Mouse (Mus musculus) embryo, embryonic 11.5 days (tissue): Measurements from ENCODE around the gene Mdga1.

Experiments used
- DNase-seq: peaks from one replicate; pipeline ENCODE4 v3.0.0-alpha.2; 2012; ENCODE audit warnings: low read depth, low spot score

The Mdga1 gene

GRCm38 (mm10) chr17:29981568-29981967 lies 11.7 kb upstream of the Mdga1 start:
- no peak for DNase-seq

- DNase-seq, result no peak
Measured at GRCm38 (mm10) chr17:29979841-29980240, 10.0 kb upstream of the Mdga1 start.

- no peak for DNase-seq
Measured at GRCm38 (mm10) chr17:29979020-29979419, 9.1 kb upstream of the Mdga1 start.

GRCm38 (mm10) chr17:29975731-29976130 lies 5.8 kb upstream of the Mdga1 start:
- peak; percentile 69 for DNase-seq

- no peak for DNase-seq
Measured at GRCm38 (mm10) chr17:29973226-29973625, 3.3 kb upstream of the Mdga1 start.

GRCm38 (mm10) chr17:29971761-29972432 lies 2.0 kb upstream of the Mdga1 start:
- no peak for DNase-seq

- DNase-seq, result no peak
Measured at GRCm38 (mm10) chr17:29965506-29965905, 4.4 kb downstream of the Mdga1 start.

GRCm38 (mm10) chr17:29963730-29964259 lies 6.1 kb downstream of the Mdga1 start:
- no peak for DNase-seq

GRCm38 (mm10) chr17:29955880-29956279 lies 14.0 kb downstream of the Mdga1 start:
- no peak for DNase-seq

- no peak for DNase-seq
Measured at GRCm38 (mm10) chr17:29954316-29954715, 15.6 kb downstream of the Mdga1 start.

- no peak for DNase-seq
Measured at GRCm38 (mm10) chr17:29951100-29951499, 18.8 kb downstream of the Mdga1 start.

GRCm38 (mm10) chr17:29950574-29950973 lies 19.3 kb downstream of the Mdga1 start:
- DNase-seq, result no peak

- DNase-seq, result no peak
Measured at GRCm38 (mm10) chr17:29947271-29947714, 22.6 kb downstream of the Mdga1 start.

GRCm38 (mm10) chr17:29944376-29944775 lies 25.5 kb downstream of the Mdga1 start:
- no peak for DNase-seq

GRCm38 (mm10) chr17:29939011-29939410 lies 30.9 kb downstream of the Mdga1 start:
- no peak for DNase-seq

- DNase-seq, result no peak
Measured at GRCm38 (mm10) chr17:29937350-29937781, 32.5 kb downstream of the Mdga1 start.

GRCm38 (mm10) chr17:29934133-29934851 lies 35.6 kb downstream of the Mdga1 start:
- no peak for DNase-seq

- no peak for DNase-seq
Measured at GRCm38 (mm10) chr17:29932753-29933152, 37.1 kb downstream of the Mdga1 start.

- DNase-seq, result no peak
Measured at GRCm38 (mm10) chr17:29931224-29931945, 38.5 kb downstream of the Mdga1 start.

GRCm38 (mm10) chr17:29928751-29929237 lies 41.1 kb downstream of the Mdga1 start:
- DNase-seq, result no peak

GRCm38 (mm10) chr17:29925608-29926606 lies 44.0 kb downstream of the Mdga1 start:
- DNase-seq, result no peak
